Mouse (Mus musculus): ENCODE measurements around the gene Chchd6.

Gene Chchd6

GRCm38 (mm10) chr6:89361418-89362280 lies 233.8 kb downstream of the Chchd6 start:
- no peak for DNase-seq (ENCODE audit: extremely low spot score, low read depth, low spot score)

- DNase-seq (ENCODE audit: extremely low spot score, low read depth, low spot score), result no peak
These were observed 234.6 kb downstream of the Chchd6 start for GRCm38 (mm10) chr6:89360709-89361417.

DNA sequence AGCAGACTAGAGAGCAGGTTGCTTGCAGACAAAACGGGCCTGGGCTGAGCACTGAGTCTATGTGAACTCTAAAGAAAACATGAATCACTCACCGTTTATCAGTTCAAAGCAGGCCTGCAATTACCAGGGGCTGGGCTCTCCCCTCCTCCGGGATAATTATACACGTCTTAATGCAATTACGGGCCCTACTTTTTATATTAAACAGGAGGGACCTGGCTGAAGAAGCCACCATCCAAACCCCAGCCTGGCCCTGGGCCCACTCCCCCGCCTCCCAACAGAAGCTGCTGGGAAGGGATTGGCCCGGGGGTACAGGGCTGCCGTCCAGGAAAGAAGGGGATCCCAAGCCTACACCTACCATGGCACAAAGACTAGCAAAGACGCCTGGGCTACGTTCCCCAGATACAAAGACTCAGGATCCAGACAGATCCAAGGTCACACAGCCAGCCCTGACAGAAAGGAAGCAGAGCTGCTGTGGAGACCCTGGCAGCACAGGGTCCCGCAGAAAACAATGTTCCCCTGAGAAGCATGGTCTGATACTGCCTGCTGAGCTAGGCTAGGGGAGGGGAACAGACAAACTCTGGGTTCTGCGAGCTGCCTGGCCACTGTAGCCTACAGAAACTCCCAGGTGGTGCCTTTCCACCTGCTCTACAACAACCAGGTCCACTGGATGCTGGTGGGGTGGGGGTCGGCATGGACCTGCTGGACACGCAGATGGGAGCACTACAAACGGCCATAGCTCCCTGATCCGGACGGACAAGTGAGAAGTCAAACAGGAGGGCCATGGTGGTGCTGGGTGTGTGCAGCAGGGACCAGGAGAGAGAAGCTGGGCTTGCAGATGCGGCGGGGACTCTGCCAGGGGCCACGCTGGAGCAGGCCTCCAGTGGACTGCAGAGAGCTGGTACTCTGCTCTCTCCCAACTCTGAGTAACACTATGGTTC lies 235.4 kb downstream of the Chchd6 start:
- DNase-seq (ENCODE audit: extremely low spot score, low read depth, low spot score), result no peak

DNA sequence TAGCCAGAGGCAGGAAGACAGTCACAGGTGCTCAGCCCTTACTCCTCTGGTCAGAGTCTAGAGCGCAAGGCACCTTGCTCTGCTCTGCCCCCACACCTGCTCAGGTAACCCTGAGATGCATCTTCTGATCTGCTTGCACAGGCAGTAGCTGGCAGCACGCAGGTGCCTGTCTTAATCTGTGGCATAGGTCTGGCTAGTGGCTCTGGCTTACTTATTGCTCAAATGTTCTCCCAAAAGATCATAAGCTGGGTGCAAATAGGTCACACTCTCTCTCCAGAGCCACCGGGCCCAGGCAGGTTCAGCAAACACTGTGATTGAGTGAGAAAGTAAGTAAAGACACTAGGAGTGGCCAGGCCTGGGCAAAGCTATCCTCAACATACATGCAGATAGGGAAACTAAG lies 236.3 kb downstream of the Chchd6 start:
- DNase-seq (ENCODE audit: extremely low spot score, low read depth, low spot score), result no peak

GRCm38 (mm10) chr6:89355661-89356060 lies 239.8 kb downstream of the Chchd6 start:
- no peak for DNase-seq (ENCODE audit: extremely low spot score, low read depth, low spot score)

- DNase-seq (ENCODE audit: extremely low spot score, low read depth, low spot score), result no peak
These were observed 240.7 kb downstream of the Chchd6 start for GRCm38 (mm10) chr6:89354726-89355125.

DNA sequence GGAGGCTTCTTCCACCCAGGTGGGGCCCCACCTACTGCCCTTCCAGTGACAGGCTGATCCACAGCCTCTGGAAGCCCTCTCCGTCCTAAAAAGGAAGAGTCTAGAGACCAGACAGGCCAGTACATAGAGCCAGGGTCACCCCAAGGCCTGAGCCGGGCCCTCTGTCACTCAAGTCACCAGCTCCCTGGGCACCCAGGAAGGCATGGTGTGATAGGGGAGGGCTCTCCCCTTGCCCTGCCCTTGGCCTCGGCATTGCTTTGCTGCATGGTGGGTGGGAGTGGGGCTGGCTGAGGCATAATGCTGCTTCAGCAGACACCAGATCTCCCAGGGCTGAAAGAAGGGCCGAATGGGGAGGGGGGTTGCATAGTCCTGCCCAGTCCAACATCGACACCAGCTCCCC lies 241.4 kb downstream of the Chchd6 start:
- DNase-seq (ENCODE audit: extremely low spot score, low read depth, low spot score), result no peak

GRCm38 (mm10) chr6:89353101-89353500 lies 242.4 kb downstream of the Chchd6 start:
- DNase-seq (ENCODE audit: extremely low spot score, low read depth, low spot score), result no peak

- peak; percentile 39 for DNase-seq (ENCODE audit: extremely low spot score, low read depth, low spot score)
These were observed 243.9 kb downstream of the Chchd6 start for GRCm38 (mm10) chr6:89351441-89352137.

DNA sequence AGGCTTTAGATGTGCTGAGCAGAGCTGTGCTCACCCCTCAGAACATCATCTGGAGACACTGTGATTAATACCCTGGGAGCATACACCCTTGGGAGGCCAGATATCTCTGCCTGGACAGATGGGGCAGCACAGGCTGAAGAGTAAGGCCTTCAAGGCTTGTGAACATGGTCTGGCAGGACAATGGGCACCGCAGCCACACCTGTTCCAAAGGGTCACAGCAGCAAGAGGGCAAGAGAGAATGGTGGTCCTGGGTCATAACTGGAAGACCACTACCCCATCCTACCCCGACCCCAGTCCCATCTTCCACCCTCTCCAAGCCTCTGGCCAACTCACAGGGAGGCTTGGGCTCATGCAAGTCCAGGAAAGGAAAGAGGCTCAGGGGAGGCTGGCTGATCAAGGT lies 244.9 kb downstream of the Chchd6 start:
- no peak for DNase-seq (ENCODE audit: extremely low spot score, low read depth, low spot score)

DNA sequence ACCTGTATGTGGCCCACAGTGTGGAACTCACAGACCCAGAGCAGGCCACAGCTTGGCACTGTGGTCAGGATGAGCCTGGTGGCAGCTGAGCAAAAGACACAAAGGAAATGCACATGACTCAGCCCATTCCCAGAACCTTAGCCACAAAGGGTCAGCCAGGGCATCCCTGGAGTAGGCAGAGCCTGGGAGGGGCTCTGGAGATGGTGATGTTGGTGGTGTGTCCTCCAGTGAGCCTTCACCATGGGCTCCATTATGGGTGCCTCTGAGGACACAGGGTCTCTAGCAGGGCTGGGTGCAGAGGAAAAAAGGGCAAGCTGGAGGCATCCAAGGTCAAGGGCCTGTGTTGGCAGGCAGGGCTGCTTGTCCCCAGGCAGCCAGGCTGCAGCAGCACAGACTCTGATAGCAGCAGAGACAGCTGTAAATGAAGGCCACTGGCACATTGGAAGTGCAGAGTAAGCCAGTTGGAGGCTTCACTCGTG lies 245.4 kb downstream of the Chchd6 start:
- no peak for DNase-seq (ENCODE audit: extremely low spot score, low read depth, low spot score)

- DNase-seq (ENCODE audit: extremely low spot score, low read depth, low spot score), result no peak
These were observed 247.1 kb downstream of the Chchd6 start for GRCm38 (mm10) chr6:89348363-89348762.

- no peak for DNase-seq (ENCODE audit: extremely low spot score, low read depth, low spot score)
These were observed 247.7 kb downstream of the Chchd6 start for GRCm38 (mm10) chr6:89347792-89348191.

- DNase-seq (ENCODE audit: extremely low spot score, low read depth, low spot score), result no peak
These were observed 249.6 kb downstream of the Chchd6 start for GRCm38 (mm10) chr6:89345855-89346254.

- DNase-seq (ENCODE audit: extremely low spot score, low read depth, low spot score), result no peak
These were observed 250.0 kb downstream of the Chchd6 start for GRCm38 (mm10) chr6:89345486-89345785.

DNA sequence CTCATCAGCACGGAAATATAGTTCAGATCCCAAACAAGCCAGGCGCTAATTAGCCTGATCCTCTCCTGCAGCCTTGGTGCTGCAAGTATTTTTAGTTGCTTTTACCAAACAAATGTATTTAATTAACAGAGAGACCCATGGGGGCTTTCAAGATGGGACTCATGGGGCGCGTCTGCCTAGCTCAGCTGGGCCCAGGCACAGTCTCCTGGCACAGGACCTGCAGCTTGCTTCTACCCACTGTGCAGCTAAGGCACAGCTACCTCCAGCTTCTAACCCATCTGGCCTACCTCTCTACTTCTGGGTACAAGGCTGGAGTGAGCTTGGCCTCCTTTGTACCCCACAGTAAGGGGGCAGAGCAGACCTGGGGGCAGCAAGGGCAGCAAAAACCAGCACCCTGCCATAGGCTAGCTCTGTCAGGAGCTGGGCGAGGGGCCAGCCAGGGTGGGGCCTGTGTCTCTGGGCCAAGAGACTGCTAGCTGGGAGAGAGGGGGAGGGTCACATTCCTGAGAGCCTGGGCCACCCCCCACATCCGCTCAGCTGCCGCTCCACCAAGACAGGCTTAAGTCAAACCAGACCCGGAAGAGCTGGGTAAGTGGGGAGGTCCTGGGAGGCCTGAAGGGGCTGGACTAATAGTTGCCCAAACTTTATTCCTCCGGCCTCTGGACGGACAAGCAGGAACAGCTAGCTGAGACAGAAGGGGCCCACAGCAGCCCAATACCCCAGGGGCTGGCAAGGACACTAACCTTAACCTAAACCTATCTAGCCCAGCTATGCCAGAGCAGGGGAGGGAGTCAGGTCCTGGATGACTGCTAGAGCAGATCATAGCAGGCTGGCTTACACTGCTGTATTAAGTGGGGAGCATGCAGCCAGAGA lies 250.6 kb downstream of the Chchd6 start:
- peak; percentile 68 for DNase-seq (ENCODE audit: extremely low spot score, low read depth, low spot score)

DNA sequence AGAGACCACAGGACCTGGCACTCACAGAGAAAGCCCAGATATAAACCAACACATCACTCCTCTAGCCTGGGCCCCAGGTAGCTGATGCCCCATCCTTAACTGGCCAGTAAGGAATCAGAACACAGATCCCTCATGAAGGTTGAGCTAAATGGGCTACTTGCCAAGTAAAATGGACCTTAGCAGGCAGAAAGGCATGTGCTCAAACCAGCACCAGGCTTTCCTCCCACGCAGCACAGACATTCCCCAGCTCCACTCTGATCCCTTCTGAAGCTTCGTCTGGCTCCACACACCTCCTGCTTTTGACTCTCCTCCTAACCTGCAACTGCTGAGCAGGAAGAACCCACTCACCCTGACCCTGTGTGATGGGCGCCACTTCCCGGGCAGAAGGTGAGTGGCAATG lies 253.5 kb downstream of the Chchd6 start:
- no peak for DNase-seq (ENCODE audit: extremely low spot score, low read depth, low spot score)

- DNase-seq (ENCODE audit: extremely low spot score, low read depth, low spot score), result no peak
These were observed 256.0 kb downstream of the Chchd6 start for GRCm38 (mm10) chr6:89339447-89339846.

DNA sequence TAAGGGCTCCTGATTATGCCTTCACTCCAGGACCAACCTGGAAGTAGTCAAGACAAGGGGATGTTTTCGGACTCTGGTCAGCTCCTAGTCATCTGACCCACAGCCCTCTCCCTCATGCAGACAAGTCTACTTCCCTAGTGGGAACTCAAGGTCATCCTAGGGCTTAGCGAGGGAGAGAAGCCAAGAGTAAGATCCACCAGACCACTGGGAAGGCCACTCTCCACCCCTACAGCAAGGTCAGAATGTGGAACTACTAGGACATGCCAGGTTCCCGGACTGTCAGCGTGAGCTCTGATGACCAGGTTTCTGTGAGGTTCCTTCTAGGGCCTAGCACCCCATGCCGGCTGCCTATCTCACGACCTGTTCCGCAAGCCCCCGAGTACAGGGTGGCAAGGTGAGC lies 256.7 kb downstream of the Chchd6 start:
- no peak for DNase-seq (ENCODE audit: extremely low spot score, low read depth, low spot score)

GRCm38 (mm10) chr6:89337574-89337973 lies 257.9 kb downstream of the Chchd6 start:
- DNase-seq (ENCODE audit: extremely low spot score, low read depth, low spot score), result no peak

Measured in hindlimb bud, embryonic 11.5 days (tissue).